Mouse (Mus musculus) liver, embryonic 14.5 days (tissue): ENCODE data around the gene Rnd2. TPM values are rescaled to one million over a fixed set of nuclear protein-coding genes. Genes with fewer than 3 reads are reported as not detected.
A peak's percentile ranks its signal among the peaks of the same experiment; 100 is the strongest.

Experiments
- ATAC-seq: fragments of 200-750 bp; cut with Nextera tagmentation; 2 replicates; pipeline ENCODE4 v1.8.0; 2017; ENCODE audit warnings: moderate number of reproducible peaks, mild to moderate bottlenecking, moderate library complexity; ENCODE audit not compliant: insufficient read depth
- DNase-seq, 3 experiments: peaks; one replicate each; pipeline ENCODE4 v3.0.0-alpha.2; 2012 to 2013; ENCODE audit warnings: low read depth in 3 of 3, low spot score in 3 of 3
- H3K27ac ChIP-seq: fragments of 300-500 bp; sonication (generic); 2 replicates; pipeline ENCODE4 v1.5.1; 2014; ENCODE audit warnings: moderate library complexity, mild to moderate bottlenecking, control low read depth, inconsistent platforms
- H3K27me3 ChIP-seq: fragments of 300-500 bp; sonication (generic); 2 replicates; pipeline ENCODE4 v1.6.1; 2014; ENCODE audit warnings: mild to moderate bottlenecking, low read length, moderate library complexity; ENCODE audit not compliant: control insufficient read depth, insufficient read depth
- H3K36me3 ChIP-seq: fragments of 300-500 bp; sonication (generic); replicated peaks from 2 replicates; pipeline ENCODE4 v1.6.1; 2014; ENCODE audit warnings: low read depth; ENCODE audit not compliant: control insufficient read depth, insufficient read depth
- H3K4me1 ChIP-seq, 2 experiments: fragments of 200-500 bp in 1 of 2; fragments of 300-500 bp in 1 of 2; sonication (generic) in 1 of 2; replicated peaks; 2 replicates each; pipeline ENCODE4 v1.6.1; 2012 to 2014; ENCODE audit warnings: antibody characterized with exemption in 1 of 2, inconsistent platforms in 1 of 2, low read length in 1 of 2; ENCODE audit not compliant: control insufficient read depth in 2 of 2, insufficient read depth in 2 of 2
- H3K4me2 ChIP-seq: fragments of 300-500 bp; sonication (generic); 2 replicates; pipeline ENCODE4 v1.6.1; 2014; ENCODE audit warnings: low read depth, mild to moderate bottlenecking, control low read depth, moderate library complexity
- H3K4me3 ChIP-seq, 2 experiments: fragments of 200-500 bp in 1 of 2; fragments of 300-500 bp in 1 of 2; sonication (generic) in 1 of 2; 2 replicates each; pipeline ENCODE4 v1.5.1; 2012 to 2014; ENCODE audit warnings: low read depth in 2 of 2, low read length in 2 of 2, mild to moderate bottlenecking in 2 of 2, control low read depth in 1 of 2, inconsistent platforms in 1 of 2, moderate library complexity in 1 of 2; ENCODE audit not compliant: insufficient read depth in 1 of 2
- H3K9ac ChIP-seq: fragments of 300-500 bp; sonication (generic); replicated peaks from 2 replicates; pipeline ENCODE4 v1.6.1; 2014; ENCODE audit warnings: mild to moderate bottlenecking, control low read depth, moderate library complexity
- H3K9me3 ChIP-seq: fragments of 300-500 bp; sonication (generic); 2 replicates; pipeline ENCODE4 v1.6.1; 2016; ENCODE audit warnings: low read length, mixed read lengths; ENCODE audit not compliant: control insufficient read depth
- CTCF ChIP-seq: IDR thresholded peaks from 2 replicates; pipeline ENCODE4 v1.5.1; 2016; ENCODE audit warnings: antibody characterized with exemption, low read depth, control low read depth
- EP300 ChIP-seq: IDR thresholded peaks from 2 replicates; pipeline ENCODE4 v1.6.1; 2016; ENCODE audit warnings: antibody characterized with exemption, low read depth
- WGBS: fragments of 180-500 bp; shearing (Covaris S2); extraction: QIAGEN DNeasy Blood & Tissue Kit; methylation state at CpG from one replicate; pipeline ENCODE4 v1.1.7; 2014; ENCODE audit not compliant: insufficient replicate concordance; 5-methylcytosine and 5-hydroxymethylcytosine counted together
- polyA plus RNA-seq, 2 experiments: library from polyadenylated mRNA; depleted of rRNA in 1 of 2; stranded (reverse) in 1 of 2; unstranded in 1 of 2; fragments of >200 nt; fragmentation: Nextera tagmentation in 1 of 2; extraction: Ambion mirVana in 1 of 2; gene quantifications; 2 replicates each; pipeline versions ENCODE4 v1.2.1 to v1.2.3; 2012 to 2014

Rnd2 gene
- polyA plus RNA-seq (2012; rRNA removed) = 2.9 and 3.1 TPM in 2 replicates
- polyA plus RNA-seq (2014; fragmentation: Nextera tagmentation; extraction: Ambion mirVana) = 1.2 and 1.4 TPM in 2 replicates

DNA sequence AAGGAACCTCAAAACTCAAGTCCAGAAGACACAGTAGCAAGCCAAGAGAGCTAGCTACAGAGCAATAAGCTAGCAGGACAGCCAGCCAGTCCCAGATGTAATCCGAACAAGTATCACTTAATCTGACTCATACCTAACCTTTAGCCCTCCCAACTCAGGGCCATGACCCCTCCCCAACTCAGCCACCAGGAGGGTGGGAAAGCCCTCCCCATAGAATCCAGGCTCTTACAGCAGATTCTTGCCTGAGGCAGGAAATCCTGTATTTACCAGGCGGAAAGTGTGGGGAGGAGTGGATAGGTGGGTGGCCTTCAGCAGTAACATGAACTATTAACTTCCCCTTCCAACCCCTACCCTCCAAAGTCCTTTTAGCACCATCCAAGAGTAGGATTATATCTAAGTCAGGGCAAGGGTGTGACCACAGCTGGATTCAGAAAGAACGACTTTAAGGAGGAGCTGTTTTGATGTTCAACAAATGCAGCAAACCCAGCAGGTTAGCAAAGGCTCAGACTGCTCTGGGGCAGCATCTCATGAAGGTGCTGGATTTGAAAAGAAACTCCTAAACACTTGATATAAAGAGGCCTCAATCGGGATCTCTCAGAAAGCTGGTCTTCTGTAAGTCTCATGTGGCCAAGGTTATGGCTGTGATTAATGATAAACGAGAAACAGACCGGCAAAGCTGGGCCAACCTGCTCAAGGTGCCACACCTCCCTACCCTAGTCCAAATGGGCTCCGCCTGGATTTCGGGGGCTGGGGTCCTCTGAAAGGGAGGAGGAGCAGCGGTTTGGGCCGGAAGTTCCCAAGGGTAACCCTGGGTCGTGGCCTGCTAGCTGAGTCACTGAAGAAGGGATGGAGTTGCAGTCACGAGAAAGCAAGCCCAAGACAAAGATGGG is at the start of gene Rnd2:
Rnd2 (plus strand) TSS at position 789 of the 890 bp plus-strand sequence.
- Histone ChIP-seq H3K27ac (no peak within 1 kb of the TSS), H3K36me3 (peaks cover 4% of the 10 kb centered on the region; the same call in 1 of the 2 replicates), H3K9me3 (no peaks in the 10 kb centered on the region), H3K4me2 (peak within 1 kb of the TSS; percentile 96), H3K9ac (peak within 1 kb of the TSS; percentile 59), H3K27me3 (peaks cover 32% of the 10 kb centered on the region), H3K4me1 (peaks cover 22 to 34% of the 10 kb centered on the region in 2 experiments), H3K4me3 (peak within 1 kb of the TSS; percentile 54 to 75)
- 8% methylated on average over 12 of the region's 12 CpGs for WGBS
- DNase-seq = no peak
- no peak for ATAC-seq
- no peak for TF ChIP-seq EP300
- TF ChIP-seq CTCF = no peak

DNA sequence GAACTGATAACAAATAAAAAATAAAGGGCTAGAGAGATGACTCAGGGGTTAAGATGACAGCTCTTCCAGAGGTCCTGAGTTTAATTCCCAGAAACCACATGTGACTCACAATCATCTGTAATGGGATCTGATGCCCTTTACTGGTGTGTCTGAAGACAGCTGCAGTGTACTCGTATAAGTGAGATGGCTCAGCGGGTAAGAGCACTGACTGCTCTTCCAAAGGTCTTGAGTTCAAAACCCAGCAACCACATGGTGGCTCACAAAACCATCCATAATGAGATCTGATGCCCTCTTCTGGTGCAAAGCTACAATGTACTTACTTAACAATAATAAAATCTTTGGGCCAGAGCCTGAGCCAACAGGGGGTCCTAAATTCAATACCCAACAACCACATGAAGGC is 49.5 kb upstream of the Rnd2 start:
- H3K9ac ChIP-seq = no peak overlapping the region

GRCm38 (mm10) chr11:101416433-101417100 is 48.2 kb upstream of the Rnd2 start:
- Histone ChIP-seq H3K27ac (peak overlapping the region; percentile 44), H3K4me3 (peak overlapping the region; percentile 81 to 95), H3K4me1 (peaks cover 0 to 4% of the 10 kb centered on the region in 2 experiments; a peak in 3 of 4 replicates), H3K4me2 (peak overlapping the region; percentile 98), H3K27me3 (no peaks in the 10 kb centered on the region), H3K36me3 (peaks cover 14% of the 10 kb centered on the region), H3K9ac (peak overlapping the region; percentile 92), H3K9me3 (no peaks in the 10 kb centered on the region)
- no peak for TF ChIP-seq CTCF
- no peak for TF ChIP-seq EP300
- WGBS = under 1% methylated on average over 11 of the region's 11 CpGs
- peak; percentile 57 for ATAC-seq
- peak; percentile 43 to 55 (median 54) for DNase-seq

More for the DNA sequence above, 49.5 kb upstream of the Rnd2 start:
- Histone ChIP-seq H3K27ac (no peak overlapping the region), H3K4me2 (no peak overlapping the region), H3K9me3 (no peaks in the 10 kb centered on the region), H3K27me3 (no peaks in the 10 kb centered on the region), H3K4me3 (no peak overlapping the region), H3K4me1 (peaks cover 0 to 4% of the 10 kb centered on the region in 2 experiments; a peak in 3 of 4 replicates), H3K36me3 (peaks cover 21% of the 10 kb centered on the region)
- DNase-seq = no peak
- TF ChIP-seq EP300 (no peak), CTCF (0 out of 2 replicates have a peak, but pooled peaks have one; percentile 8)
- no peak for ATAC-seq
- 89% methylated on average over 2 of the region's 2 CpGs for WGBS

DNA sequence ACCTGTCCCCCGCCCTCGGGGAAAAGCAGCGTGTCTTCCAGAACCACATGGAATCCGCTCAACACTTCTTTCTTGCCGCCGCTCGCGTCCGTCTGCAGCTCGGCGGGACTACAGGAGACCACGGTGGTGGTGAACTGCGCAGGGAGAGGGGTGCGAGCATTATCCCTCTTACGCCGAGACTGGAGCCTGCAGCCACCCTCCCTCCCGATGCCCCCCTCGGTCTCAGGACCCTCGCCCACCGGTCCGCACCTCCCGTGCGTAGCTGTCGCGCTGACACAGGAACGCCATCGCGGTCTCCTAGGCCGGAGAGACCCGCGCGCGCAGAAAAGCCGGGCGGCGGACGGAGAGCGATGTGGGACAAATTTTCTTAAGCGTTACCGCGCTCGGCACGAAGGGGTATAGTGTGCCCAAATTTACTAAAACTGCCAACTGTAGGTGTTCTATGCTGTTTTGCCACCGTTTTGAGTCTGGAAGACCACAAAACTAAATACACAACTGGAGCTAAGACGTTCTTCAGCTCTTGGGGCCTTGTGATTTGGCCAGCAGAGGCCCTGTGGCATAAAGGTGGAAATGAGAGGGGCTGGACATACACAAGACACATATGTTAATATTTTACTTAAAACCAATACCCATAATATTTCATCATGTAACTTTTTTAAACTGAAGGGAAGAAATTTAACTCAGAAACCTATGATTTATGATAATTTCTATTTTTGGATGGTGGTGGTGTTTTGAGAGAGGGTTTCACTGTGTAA is 47.5 kb upstream of the Rnd2 start, which contains the start of gene Aarsd1:
Aarsd1 (minus strand) TSS at position 515 of the 755 bp plus-strand sequence.
- ATAC-seq (peak; percentile 79), DNase-seq (peak; percentile 64 to 71 (median 66))
- Histone ChIP-seq H3K27me3 (no peaks in the 10 kb centered on the region), H3K4me3 (peak within 1 kb of the TSS; percentile 81 to 95), H3K9ac (peak within 1 kb of the TSS; percentile 92), H3K9me3 (no peaks in the 10 kb centered on the region), H3K4me1 (peaks cover 0 to 4% of the 10 kb centered on the region in 2 experiments; a peak in 3 of 4 replicates), H3K36me3 (peaks cover 7% of the 10 kb centered on the region), H3K27ac (peak within 1 kb of the TSS; percentile 50), H3K4me2 (peak within 1 kb of the TSS; percentile 98)
- 1% methylated on average over 45 of the region's 45 CpGs for WGBS
- TF ChIP-seq CTCF (0 out of 2 replicates have a peak, but pooled peaks have one; percentile 2), EP300 (no peak; the same call in 1 of the 2 replicates)
